Comparison of ENCODE assay signal across 14 mouse cellular contexts in genomic region chr6:33392020-33392419, GRCm38 (mm10).
DNase-seq lines count a peak whose midpoint lies in the region; ATAC-seq and TF ChIP-seq lines count a peak whose summit lies in the region.
"Had no signal": no experiment of that assay in that cellular context is flagged by ENCODE, and none has a peak within 500 bp of the region (broad histone marks: within the 10 kb centered on the region; RNA-seq: fewer than 3 reads in every experiment).

No protein-coding gene starts in this region.

- 76% methylated on average over 2 of the region's 2 CpGs for WGBS in kidney, embryonic 15.5 days

- CTCF ChIA-PET in Patski (lab: Charles Lee), result interaction anchor here (0.6 to 0.8 kb wide), 2 partner anchors 10 to 668 kb away, joined by 3 read pairs; no protein-coding TSS in a partner anchor

- intact Hi-C loops in gastrocnemius, adult 2 months (cut with DNase I), result no loop called here

- H3K36me3 ChIP-seq in kidney, embryonic 15.5 days, result no peaks in the 10 kb centered on the region
- H3K36me3 ChIP-seq: liver, embryonic 15.5 days; midbrain, embryonic 12.5 days; neural tube, embryonic 15.5 days had no signal

- TF ChIP-seq CTCF in gastrocnemius, adult 2 months (IDR thresholded peaks at IDR 0.05), result peak; percentile 36; the same call in 1 of the 2 replicates
- TF ChIP-seq CTCF in Patski (IDR thresholded peaks at IDR 0.05), result peak; percentile 47

- H3K4me3 ChIP-seq in gastrocnemius, adult 2 months, result no peak overlapping the region
- no peak overlapping the region for H3K4me3 ChIP-seq in kidney, embryonic 15.5 days (replicated peaks)
- H3K4me3 ChIP-seq: liver, embryonic 15.5 days; midbrain, embryonic 12.5 days; neural tube, embryonic 15.5 days had no signal

- no peak for ATAC-seq in Patski
- no peak for ATAC-seq in kidney, embryonic 15.5 days (replicated peaks; ENCODE audit: low FRiP score)
- ATAC-seq: inflammation-experienced regulatory T-cells, adult 6 months had no signal

- no peak overlapping the region for H3K9ac ChIP-seq in kidney, embryonic 15.5 days
- H3K9ac ChIP-seq: liver, embryonic 15.5 days; midbrain, embryonic 12.5 days; neural tube, embryonic 15.5 days had no signal

- no peaks in the 10 kb centered on the region for H3K9me3 ChIP-seq in kidney, embryonic 15.5 days (replicated peaks)
- H3K9me3 ChIP-seq: liver, embryonic 15.5 days; midbrain, embryonic 12.5 days; neural tube, embryonic 15.5 days had no signal

- no peak overlapping the region for H3K27ac ChIP-seq in gastrocnemius, adult 2 months
- H3K27ac ChIP-seq in kidney, embryonic 15.5 days, result no peak overlapping the region
- H3K27ac ChIP-seq: liver, embryonic 15.5 days; midbrain, embryonic 12.5 days; neural tube, embryonic 15.5 days had no signal

- H3K4me1 ChIP-seq in kidney, embryonic 15.5 days, result no peaks in the 10 kb centered on the region
- H3K4me1 ChIP-seq: liver, embryonic 15.5 days; midbrain, embryonic 12.5 days; neural tube, embryonic 15.5 days had no signal

- POLR2A ChIA-PET in Patski (lab: Charles Lee), result interaction anchor here (0.7 kb wide), 1 partner anchor 45 kb away, joined by 3 read pairs; no protein-coding TSS in a partner anchor

- H3K4me2 ChIP-seq in kidney, embryonic 15.5 days, result no peak overlapping the region
- H3K4me2 ChIP-seq: liver, embryonic 15.5 days; midbrain, embryonic 12.5 days; neural tube, embryonic 15.5 days had no signal

- no peaks in the 10 kb centered on the region for H3K27me3 ChIP-seq in Patski
- no peaks in the 10 kb centered on the region for H3K27me3 ChIP-seq in kidney, embryonic 15.5 days
- H3K27me3 ChIP-seq: liver, embryonic 15.5 days; midbrain, embryonic 12.5 days; neural tube, embryonic 15.5 days had no signal

- no peak for DNase-seq in gastrocnemius, adult 2 months
- DNase-seq in gastrocnemius, postnatal 10 days, result no peak
- peak; percentile 8 for DNase-seq in lung, postnatal 36 days
- no peak for DNase-seq in lung, adult 18-20 months
- DNase-seq in Patski (ENCODE audit: low read depth, low spot score), result no peak
- DNase-seq in naive thymus-derived CD4-positive, alpha-beta T cell, adult 2 months (ENCODE audit: low read depth), result peak; percentile 26
- DNase-seq in layer of hippocampus, adult 11-12 months (ENCODE audit: low spot score), result no peak
- DNase-seq: adrenal gland, adult 8-10 months; cerebellum, adult 11-12 months had no signal

- in situ Hi-C loops in Patski (cut with MboI; ENCODE audit: low pct_unique_long_range_greater_than_20kb), result no loop called here

Comparison
In these comparisons a context has a peak if more than half of its experiments do, and no peak if none do; other contexts are left out.
1. DNase-seq: peak in lung, postnatal 36 days (single experiment) and naive thymus-derived CD4-positive, alpha-beta T cell, adult 2 months (single experiment); none in gastrocnemius, adult 2 months (single experiment), gastrocnemius, postnatal 10 days (single experiment), lung, adult 18-20 months (0 of 2), Patski (single experiment) and layer of hippocampus, adult 11-12 months (single experiment).